Mouse (Mus musculus) liver, embryonic 14.5 days (tissue): Measurements from ENCODE around the gene Zfp810. TPM values are rescaled to one million over a fixed set of nuclear protein-coding genes. Genes with fewer than 3 reads are reported as not detected.

Experiments used
- ATAC-seq: fragments of 200-750 bp; cut with Nextera tagmentation; 2 replicates; pipeline ENCODE4 v1.8.0; 2017; ENCODE audit warnings: moderate number of reproducible peaks, mild to moderate bottlenecking, moderate library complexity; ENCODE audit not compliant: insufficient read depth
- DNase-seq, 3 experiments: peaks; one replicate each; pipeline ENCODE4 v3.0.0-alpha.2; 2012 to 2013; ENCODE audit warnings: low read depth in 3 of 3, low spot score in 3 of 3
- H3K27ac ChIP-seq: fragments of 300-500 bp; sonication (generic); 2 replicates; pipeline ENCODE4 v1.5.1; 2014; ENCODE audit warnings: moderate library complexity, mild to moderate bottlenecking, control low read depth, inconsistent platforms
- H3K27me3 ChIP-seq: fragments of 300-500 bp; sonication (generic); 2 replicates; pipeline ENCODE4 v1.6.1; 2014; ENCODE audit warnings: mild to moderate bottlenecking, low read length, moderate library complexity; ENCODE audit not compliant: control insufficient read depth, insufficient read depth
- H3K36me3 ChIP-seq: fragments of 300-500 bp; sonication (generic); replicated peaks from 2 replicates; pipeline ENCODE4 v1.6.1; 2014; ENCODE audit warnings: low read depth; ENCODE audit not compliant: control insufficient read depth, insufficient read depth
- H3K4me1 ChIP-seq, 2 experiments: fragments of 200-500 bp in 1 of 2; fragments of 300-500 bp in 1 of 2; sonication (generic) in 1 of 2; replicated peaks; 2 replicates each; pipeline ENCODE4 v1.6.1; 2012 to 2014; ENCODE audit warnings: antibody characterized with exemption in 1 of 2, inconsistent platforms in 1 of 2, low read length in 1 of 2; ENCODE audit not compliant: control insufficient read depth in 2 of 2, insufficient read depth in 2 of 2
- H3K4me2 ChIP-seq: fragments of 300-500 bp; sonication (generic); 2 replicates; pipeline ENCODE4 v1.6.1; 2014; ENCODE audit warnings: low read depth, mild to moderate bottlenecking, control low read depth, moderate library complexity
- H3K4me3 ChIP-seq, 2 experiments: fragments of 200-500 bp in 1 of 2; fragments of 300-500 bp in 1 of 2; sonication (generic) in 1 of 2; 2 replicates each; pipeline ENCODE4 v1.5.1; 2012 to 2014; ENCODE audit warnings: low read depth in 2 of 2, low read length in 2 of 2, mild to moderate bottlenecking in 2 of 2, control low read depth in 1 of 2, inconsistent platforms in 1 of 2, moderate library complexity in 1 of 2; ENCODE audit not compliant: insufficient read depth in 1 of 2
- H3K9ac ChIP-seq: fragments of 300-500 bp; sonication (generic); replicated peaks from 2 replicates; pipeline ENCODE4 v1.6.1; 2014; ENCODE audit warnings: mild to moderate bottlenecking, control low read depth, moderate library complexity
- H3K9me3 ChIP-seq: fragments of 300-500 bp; sonication (generic); 2 replicates; pipeline ENCODE4 v1.6.1; 2016; ENCODE audit warnings: low read length, mixed read lengths; ENCODE audit not compliant: control insufficient read depth
- CTCF ChIP-seq: IDR thresholded peaks from 2 replicates; pipeline ENCODE4 v1.5.1; 2016; ENCODE audit warnings: antibody characterized with exemption, low read depth, control low read depth
- EP300 ChIP-seq: IDR thresholded peaks from 2 replicates; pipeline ENCODE4 v1.6.1; 2016; ENCODE audit warnings: antibody characterized with exemption, low read depth
- WGBS: fragments of 180-500 bp; shearing (Covaris S2); extraction: QIAGEN DNeasy Blood & Tissue Kit; methylation state at CpG from one replicate; pipeline ENCODE4 v1.1.7; 2014; ENCODE audit not compliant: insufficient replicate concordance; 5-methylcytosine and 5-hydroxymethylcytosine counted together
- polyA plus RNA-seq, 2 experiments: library from polyadenylated mRNA; depleted of rRNA in 1 of 2; stranded (reverse) in 1 of 2; unstranded in 1 of 2; fragments of >200 nt; fragmentation: Nextera tagmentation in 1 of 2; extraction: Ambion mirVana in 1 of 2; gene quantifications; 2 replicates each; pipeline versions ENCODE4 v1.2.1 to v1.2.3; 2012 to 2014

Zfp810 gene
- polyA plus RNA-seq, 2 experiments, result 2.0 to 2.2 TPM

DNA sequence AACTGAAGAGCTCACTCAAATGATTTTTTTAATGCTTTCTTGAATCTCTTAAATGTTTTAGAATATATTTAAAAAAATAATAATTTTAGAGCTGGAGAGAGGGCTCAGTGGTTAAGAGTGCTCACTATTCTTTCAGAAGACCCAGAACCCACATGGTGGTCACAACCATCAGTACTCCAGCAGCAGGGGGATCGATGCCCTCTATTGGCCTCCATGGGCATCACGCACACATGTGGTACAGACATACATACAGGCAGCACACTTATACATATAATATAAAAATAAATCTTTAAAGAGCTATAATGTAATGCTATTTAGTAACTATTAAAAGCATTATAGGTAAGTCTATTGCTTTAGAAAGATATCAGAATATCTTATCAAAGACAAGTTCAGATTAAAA is 29.8 kb upstream of the Zfp810 start:
- H3K9me3 ChIP-seq, result no peaks in the 10 kb centered on the region
- no peak overlapping the region for H3K4me2 ChIP-seq
- H3K4me1 ChIP-seq, result no peaks in the 10 kb centered on the region
- no peak overlapping the region for H3K27ac ChIP-seq
- no peak for DNase-seq
- peaks cover 85% of the 10 kb centered on the region for H3K36me3 ChIP-seq
- WGBS, result 91% methylated on average over 2 of the region's 2 CpGs
- no peak for ATAC-seq
- TF ChIP-seq CTCF (peak; percentile 33; the same call in 1 of the 2 replicates), EP300 (no peak)
- H3K9ac ChIP-seq, result no peak overlapping the region
- H3K27me3 ChIP-seq, result no peaks in the 10 kb centered on the region
- no peak overlapping the region for H3K4me3 ChIP-seq

DNA sequence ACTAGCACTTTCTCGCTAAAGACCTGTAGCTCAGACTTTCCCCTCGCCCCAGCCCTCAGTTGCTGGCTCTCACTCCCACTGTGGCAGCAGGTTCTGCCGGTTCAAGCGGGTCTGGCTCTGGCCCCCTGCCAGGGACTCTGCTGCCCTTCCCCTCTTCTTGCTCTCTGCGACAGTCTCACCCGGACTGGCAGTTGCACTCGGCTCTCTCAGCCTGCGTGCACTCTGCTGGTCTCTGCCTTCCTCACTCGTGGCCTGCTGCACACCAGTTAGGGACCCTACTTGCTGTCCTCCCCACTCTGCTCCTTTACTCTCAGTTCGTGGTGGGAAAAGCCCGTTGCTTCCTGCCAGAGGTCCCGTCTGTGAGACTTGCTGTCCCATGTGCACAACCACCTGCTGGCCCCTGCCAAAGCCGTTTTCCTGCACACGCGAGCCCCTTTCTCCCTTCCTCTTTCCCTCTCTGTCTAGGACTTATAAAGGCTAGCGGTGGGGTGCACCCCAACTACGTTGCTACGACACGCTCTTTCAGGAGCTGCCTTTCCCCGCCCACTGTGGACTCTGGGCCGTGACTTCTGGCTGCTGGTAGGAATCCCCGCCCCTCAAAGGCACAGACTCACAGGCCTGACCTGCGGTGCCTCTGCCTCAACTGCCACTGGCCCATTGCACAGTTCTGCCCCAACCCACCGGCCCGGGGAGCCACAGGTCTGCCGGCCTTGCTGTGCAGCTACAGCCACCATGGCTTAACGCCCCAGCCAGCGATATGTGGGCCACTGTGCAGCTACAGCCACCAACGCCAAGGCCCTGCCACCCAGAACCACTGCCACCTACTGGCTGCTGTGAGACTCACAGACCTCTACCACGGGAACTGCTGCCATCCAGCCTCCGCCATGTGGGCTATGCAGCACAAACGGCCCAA is 20.3 kb upstream of the Zfp810 start:
- Histone ChIP-seq H3K9ac (peak overlapping the region; percentile 45), H3K9me3 (no peaks in the 10 kb centered on the region), H3K4me2 (peak overlapping the region; percentile 71), H3K4me3 (peak overlapping the region; percentile 16 to 49), H3K27ac (no peak overlapping the region), H3K4me1 (peaks cover 6 to 7% of the 10 kb centered on the region in 2 experiments), H3K36me3 (peaks cover 16% of the 10 kb centered on the region), H3K27me3 (no peaks in the 10 kb centered on the region)
- TF ChIP-seq EP300 (no peak), CTCF (peak; percentile 99)
- 1% methylated on average over 32 of the region's 32 CpGs for WGBS
- peak; percentile 92 for ATAC-seq
- DNase-seq, result peak; percentile 67 to 74 (median 69)

DNA sequence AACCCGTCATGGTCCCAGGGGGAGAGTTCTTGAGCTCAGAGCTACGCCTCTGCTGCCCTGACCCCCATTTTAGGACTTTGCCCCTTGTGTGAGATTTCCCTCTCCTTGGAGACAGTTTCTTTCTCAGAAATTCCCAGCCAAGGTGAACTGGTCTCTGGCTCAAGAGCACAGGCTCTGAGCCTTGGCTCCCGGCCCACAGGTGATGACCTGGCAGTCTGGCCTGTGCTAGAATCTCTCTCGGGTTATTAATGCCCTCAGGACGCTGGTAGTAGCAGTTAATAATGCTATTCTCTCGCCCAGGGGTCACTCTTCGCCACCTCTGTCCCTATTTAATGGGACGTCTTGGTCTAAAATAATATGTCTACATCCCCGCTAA is 19.6 kb upstream of the Zfp810 start:
- TF ChIP-seq CTCF (no peak), EP300 (no peak)
- Histone ChIP-seq H3K27ac (no peak overlapping the region), H3K4me1 (peaks cover 11 to 13% of the 10 kb centered on the region in 2 experiments), H3K36me3 (peaks cover 10% of the 10 kb centered on the region), H3K9me3 (no peaks in the 10 kb centered on the region), H3K27me3 (no peaks in the 10 kb centered on the region), H3K9ac (peak overlapping the region; percentile 11; the same call in 1 of the 2 replicates), H3K4me3 (peak overlapping the region; percentile 16 to 49; a peak in 2 of 4 replicates), H3K4me2 (peak overlapping the region; percentile 71)
- ATAC-seq, result no peak
- WGBS, result 29% methylated on average over 9 of the region's 9 CpGs
- no peak for DNase-seq

DNA sequence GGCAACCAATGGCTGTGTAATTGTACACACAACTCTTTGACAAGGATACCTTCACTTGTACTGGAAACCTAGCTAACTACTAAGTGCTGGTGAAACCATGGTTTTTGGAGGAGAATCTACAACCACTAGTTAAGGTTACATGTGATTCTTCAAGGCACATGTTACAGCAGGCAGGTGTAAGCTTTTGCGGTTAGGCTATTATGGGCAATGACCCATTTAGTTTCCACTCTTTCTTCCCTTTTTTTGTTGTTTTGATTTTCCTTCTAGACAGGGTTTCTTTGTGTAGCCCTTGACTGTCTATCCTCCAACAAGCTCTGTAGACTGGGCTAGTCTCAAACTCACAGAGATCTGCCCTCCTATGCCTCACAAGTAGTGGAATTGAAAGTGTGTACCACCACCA is 17.1 kb upstream of the Zfp810 start:
- no peaks in the 10 kb centered on the region for H3K36me3 ChIP-seq
- TF ChIP-seq EP300, result no peak
- TF ChIP-seq CTCF, result no peak
- no peak for ATAC-seq
- no peak for DNase-seq
- H3K4me3 ChIP-seq, result no peak overlapping the region
- peaks cover 15 to 18% of the 10 kb centered on the region in 2 experiments for H3K4me1 ChIP-seq
- no peak overlapping the region for H3K9ac ChIP-seq
- no peak overlapping the region for H3K27ac ChIP-seq
- 95% methylated on average over 1 of the region's 1 CpGs for WGBS
- no peaks in the 10 kb centered on the region for H3K9me3 ChIP-seq
- H3K27me3 ChIP-seq, result no peaks in the 10 kb centered on the region
- no peak overlapping the region for H3K4me2 ChIP-seq
